Mouse (Mus musculus) CH12.LX (cell line): ENCODE measurements around the gene Cpt1a. TPM values are rescaled to one million over a fixed set of nuclear protein-coding genes. Genes with fewer than 3 reads are reported as not detected.

Source experiments
- DNase-seq: peaks from one replicate; pipeline ENCODE4 v3.0.0-alpha.2; 2013; ENCODE audit errors: extremely low read depth
- H3K27ac ChIP-seq: 2 replicates; pipeline ENCODE4 v1.5.1; 2012; ENCODE audit warnings: low read depth, mild to moderate bottlenecking, control low read depth, moderate library complexity; ENCODE audit not compliant: insufficient read depth
- H3K27me3 ChIP-seq: replicated peaks from 2 replicates; pipeline ENCODE3; 2012; ENCODE audit warnings: inconsistent platforms
- H3K36me3 ChIP-seq, 2 experiments: replicated peaks in 1 of 2; 2 replicates each; pipeline versions ENCODE3 to v1.6.1; 2012; ENCODE audit warnings: inconsistent platforms in 1 of 2, low read length in 1 of 2, mild to moderate bottlenecking in 1 of 2, mixed read lengths in 1 of 2, moderate library complexity in 1 of 2; ENCODE audit not compliant: control insufficient read depth in 1 of 2, insufficient read depth in 1 of 2
- H3K4me1 ChIP-seq, 2 experiments: 2 replicates each; pipeline ENCODE4 v1.6.1; 2012; ENCODE audit warnings: inconsistent platforms in 1 of 2, moderate library complexity in 1 of 2; ENCODE audit not compliant: insufficient read depth in 2 of 2, control insufficient read depth in 1 of 2
- H3K4me2 ChIP-seq: 2 replicates; pipeline ENCODE4 v1.6.1; 2012; ENCODE audit warnings: low read depth, mild to moderate bottlenecking, control low read depth; ENCODE audit not compliant: poor library complexity, insufficient read depth, severe bottlenecking
- H3K4me3 ChIP-seq, 3 experiments: fragments of 150-350 bp in 1 of 3; sonication (generic) in 1 of 3; replicated peaks in 1 of 3; 2 replicates each; pipeline versions ENCODE3 to v1.5.1; 2011 to 2012; ENCODE audit warnings: low read depth in 2 of 3, low read length in 2 of 3, mild to moderate bottlenecking in 2 of 3, moderate library complexity in 2 of 3, control low read depth in 1 of 3, improper control_type of control experiment in 1 of 3, inconsistent platforms in 1 of 3, mixed read lengths in 1 of 3; ENCODE audit not compliant: poor library complexity in 1 of 3
- H3K79me2 ChIP-seq: replicated peaks from 2 replicates; pipeline ENCODE4 v1.6.1; 2012; ENCODE audit warnings: mild to moderate bottlenecking, moderate library complexity; ENCODE audit not compliant: control insufficient read depth, poor library complexity, insufficient read depth, severe bottlenecking; ENCODE audit errors: extremely low read depth
- H3K9ac ChIP-seq: 2 replicates; pipeline ENCODE4 v1.6.1; 2012; ENCODE audit warnings: low read depth, mild to moderate bottlenecking, control low read depth, moderate library complexity; ENCODE audit not compliant: insufficient read depth
- H3K9me3 ChIP-seq: replicated peaks from 2 replicates; pipeline ENCODE3; 2012; ENCODE audit warnings: low read length, inconsistent platforms, mixed read lengths
- BHLHE40 ChIP-seq: IDR thresholded peaks from 2 replicates; pipeline ENCODE4 v1.6.1; 2011; ENCODE audit warnings: mild to moderate bottlenecking, low read depth, low read length, improper control_type of control experiment
- CHD1 ChIP-seq: IDR thresholded peaks from 2 replicates; pipeline ENCODE4 v1.6.1; 2012; ENCODE audit warnings: low read depth, low read length, improper control_type of control experiment, inconsistent platforms
- CTCF ChIP-seq, 2 experiments: IDR thresholded peaks in 1 of 2; conservative IDR thresholded peaks in 1 of 2; 2 replicates each; pipeline ENCODE4 v1.5.1; 2011 to 2012; ENCODE audit warnings: low read depth in 2 of 2, low read length in 2 of 2, improper control_type of control experiment in 1 of 2, inconsistent platforms in 1 of 2, mild to moderate bottlenecking in 1 of 2, moderate library complexity in 1 of 2
- E2F4 ChIP-seq: IDR thresholded peaks from 2 replicates; pipeline ENCODE4 v1.6.1; 2011; ENCODE audit warnings: low read depth, low read length, improper control_type of control experiment; ENCODE audit not compliant: insufficient replicate concordance
- ELF1 ChIP-seq: IDR thresholded peaks from 2 replicates; pipeline ENCODE4 v1.6.1; 2014; ENCODE audit warnings: low read depth, mild to moderate bottlenecking, inconsistent platforms, low read length, improper control_type of control experiment
- EP300 ChIP-seq: IDR thresholded peaks from 2 replicates; pipeline ENCODE4 v1.6.1; 2011; ENCODE audit warnings: low read length, improper control_type of control experiment
- KAT2A ChIP-seq: IDR thresholded peaks from 2 replicates; pipeline ENCODE4 v1.6.1; 2012; ENCODE audit warnings: low read length, improper control_type of control experiment, inconsistent platforms; ENCODE audit not compliant: insufficient replicate concordance
- MAX ChIP-seq: IDR thresholded peaks from 2 replicates; pipeline ENCODE4 v1.6.1; 2011; ENCODE audit warnings: low read length, improper control_type of control experiment
- MAZ ChIP-seq: IDR thresholded peaks from 2 replicates; pipeline ENCODE4 v1.6.1; 2012; ENCODE audit warnings: low read depth, mild to moderate bottlenecking, inconsistent platforms, low read length, improper control_type of control experiment, moderate library complexity
- MEF2A ChIP-seq: IDR thresholded peaks from 2 replicates; pipeline ENCODE4 v1.6.1; 2014; ENCODE audit warnings: low read depth, mild to moderate bottlenecking, inconsistent platforms, low read length, improper control_type of control experiment, borderline replicate concordance
- MXI1 ChIP-seq: IDR thresholded peaks from 2 replicates; pipeline ENCODE4 v1.6.1; 2011; ENCODE audit warnings: mild to moderate bottlenecking, low read depth, low read length, improper control_type of control experiment
- MYC ChIP-seq: IDR thresholded peaks from 2 replicates; pipeline ENCODE4 v1.6.1; 2011; ENCODE audit warnings: low read depth, mild to moderate bottlenecking, improper control_type of control experiment, low read length
- NELFE ChIP-seq: IDR thresholded peaks from 2 replicates; pipeline ENCODE4 v1.6.1; 2011; ENCODE audit warnings: low read depth, low read length, improper control_type of control experiment
- NRF1 ChIP-seq: IDR thresholded peaks from 2 replicates; pipeline ENCODE4 v1.6.1; 2014; ENCODE audit warnings: low read depth, mild to moderate bottlenecking, inconsistent platforms, low read length, improper control_type of control experiment, moderate library complexity
- PAX5 ChIP-seq: IDR thresholded peaks from 2 replicates; pipeline ENCODE4 v1.6.1; 2012; ENCODE audit warnings: low read length, inconsistent platforms, mixed read lengths
- POLR2A ChIP-seq: IDR thresholded peaks from 2 replicates; pipeline ENCODE4 v1.6.1; 2011; ENCODE audit warnings: low read depth, mild to moderate bottlenecking, improper control_type of control experiment, low read length
- RAD21 ChIP-seq: IDR thresholded peaks from 2 replicates; pipeline ENCODE4 v1.6.1; 2011; ENCODE audit warnings: low read depth, mild to moderate bottlenecking, low read length, improper control_type of control experiment, moderate library complexity
- SMC3 ChIP-seq: IDR thresholded peaks from 2 replicates; pipeline ENCODE4 v1.6.1; 2011; ENCODE audit warnings: low read depth, low read length, improper control_type of control experiment
- TCF12 ChIP-seq: IDR thresholded peaks from 2 replicates; pipeline ENCODE4 v1.6.1; 2014; ENCODE audit warnings: low read depth, mild to moderate bottlenecking, inconsistent platforms, low read length, improper control_type of control experiment
- UBTF ChIP-seq: IDR thresholded peaks from 2 replicates; pipeline ENCODE4 v1.6.1; 2012; ENCODE audit warnings: low read depth, mild to moderate bottlenecking, inconsistent platforms, low read length, improper control_type of control experiment, moderate library complexity
- USF1 ChIP-seq: IDR thresholded peaks from 2 replicates; pipeline ENCODE4 v1.6.1; 2014; ENCODE audit warnings: low read depth, mild to moderate bottlenecking, inconsistent platforms, low read length, improper control_type of control experiment
- ZNF384 ChIP-seq: IDR thresholded peaks from 2 replicates; pipeline ENCODE4 v1.6.1; 2012; ENCODE audit warnings: low read depth, low read length, improper control_type of control experiment, inconsistent platforms
- dilution Hi-C: fragments of 300-500 bp; cut with MboI; formaldehyde crosslinking; loops from 2 replicates; pipeline ENCODE4 v1.14.3; 2020; ENCODE audit warnings: low sequenced_read_pairs; ENCODE audit not compliant: extremely low pct_unique_long_range_greater_than_20kb, extremely low pct_ligation_motif_present
- in situ Hi-C: fragments of 300-500 bp; cut with MboI; formaldehyde crosslinking; loops from 3 replicates; pipeline ENCODE4 v1.14.3; 2019; ENCODE audit warnings: low sequenced_read_pairs, low pct_ligation_motif_present, low pct_unique_long_range_greater_than_20kb, mixed read lengths
- polyA plus RNA-seq: library from polyadenylated mRNA; unstranded; fragments of >175 nt; gene quantifications from 2 replicates; pipeline ENCODE4 v1.2.1, GENCODE M21; 2012; ENCODE audit warnings: low read depth; ENCODE audit not compliant: insufficient read length
- total RNA-seq, 2 experiments: library from RNA; depleted of rRNA; stranded (reverse); fragments of 300-350 nt in 1 of 2; fragments of >200 nt in 1 of 2; gene quantifications; 2 replicates each; pipeline ENCODE4 v1.2.3; 2012 to 2014

The Cpt1a gene
- total and polyA plus RNA-seq, 3 experiments: 0.81 to 4.5 (median 2.6) TPM

GRCm38 (mm10) chr19:3388629-3389057 lies 66.5 kb downstream of the Cpt1a start, which contains the start of gene Tesmin:
Gene Tesmin, plus strand, starts transcription at chr19:3388857.
- peak within 1 kb of the TSS in 2 of 3 experiments; percentile 16 to 47 for H3K4me3 ChIP-seq
- in situ Hi-C loops (no loop called here), dilution Hi-C loops (no loop called here)
- no peaks in the 10 kb centered on the region for H3K79me2 ChIP-seq
- DNase-seq: peak; percentile 87
- peaks cover 3% of the 10 kb centered on the region for H3K27me3 ChIP-seq
- peaks cover 3% of the 10 kb centered on the region in 2 experiments; a peak in 1 of 4 replicates for H3K4me1 ChIP-seq
- H3K36me3 ChIP-seq: no peaks in the 10 kb centered on the region
- peak within 1 kb of the TSS; percentile 24; the same call in 1 of the 2 replicates for H3K4me2 ChIP-seq
- no peak for TF ChIP-seq TCF12
- TF ChIP-seq UBTF: no peak
- no peak for TF ChIP-seq MYC
- TF ChIP-seq KAT2A: no peak
- TF ChIP-seq NRF1: no peak
- no peak for TF ChIP-seq MAZ
- H3K27ac ChIP-seq: no peak within 1 kb of the TSS
- no peak within 1 kb of the TSS for H3K9ac ChIP-seq
- peaks cover 6% of the 10 kb centered on the region for H3K9me3 ChIP-seq

- peak overlapping the region; percentile 24; the same call in 1 of the 2 replicates for H3K4me2 ChIP-seq
- peaks cover 6% of the 10 kb centered on the region for H3K9me3 ChIP-seq
- in situ Hi-C loops (no loop called here), dilution Hi-C loops (no loop called here)
- no peak overlapping the region for H3K9ac ChIP-seq
- DNase-seq: peak; percentile 76
- no peak overlapping the region for H3K27ac ChIP-seq
- H3K36me3 ChIP-seq: no peaks in the 10 kb centered on the region
- H3K27me3 ChIP-seq: peaks cover 3% of the 10 kb centered on the region
- peaks cover 3% of the 10 kb centered on the region in 2 experiments; a peak in 1 of 4 replicates for H3K4me1 ChIP-seq
- peak overlapping the region in 2 of 3 experiments; percentile 16 to 47 for H3K4me3 ChIP-seq
- H3K79me2 ChIP-seq: no peaks in the 10 kb centered on the region
- no peak for TF ChIP-seq TCF12
- TF ChIP-seq PAX5: no peak
- TF ChIP-seq USF1: no peak
- no peak for TF ChIP-seq POLR2A
- no peak for TF ChIP-seq KAT2A
- no peak for TF ChIP-seq ZNF384
- TF ChIP-seq MEF2A: no peak
- no peak for TF ChIP-seq EP300
- TF ChIP-seq NRF1: no peak
- no peak for TF ChIP-seq UBTF
- peak; percentile 31; the same call in 1 of the 2 replicates for TF ChIP-seq MXI1
- TF ChIP-seq MAX: peak; percentile 91
- peak; percentile 62 for TF ChIP-seq RAD21
- TF ChIP-seq CTCF (conservative IDR thresholded peaks at IDR 0.05 in 1 of 2, IDR thresholded peaks at IDR 0.05 in 1 of 2; ENCODE audit: low read depth in 2 of 2, low read length in 2 of 2): peak in 1 of 2 experiments; percentile 70; a peak in 2 of 4 replicates
- no peak; the same call in 1 of the 2 replicates for TF ChIP-seq ELF1
- TF ChIP-seq CHD1: no peak
- no peak for TF ChIP-seq E2F4
- TF ChIP-seq SMC3: peak; percentile 48
- TF ChIP-seq BHLHE40: peak; percentile 82
- no peak for TF ChIP-seq NELFE
These were observed 67.0 kb downstream of the Cpt1a start for GRCm38 (mm10) chr19:3389089-3389488.
